Mouse (Mus musculus) megakaryocyte-erythroid progenitor cell, adult 5 weeks (primary cell): ENCODE results near the gene Olfr786. TPM values are rescaled to one million over a fixed set of nuclear protein-coding genes. Genes with fewer than 3 reads are reported as not detected.

Experiments
- polyA plus RNA-seq: library from polyadenylated mRNA; stranded (reverse); fragments of >175 nt; gene quantifications from 2 replicates; pipeline ENCODE4 v1.2.3, GENCODE M21; 2012

Gene Olfr786
- not detected in 2 replicates for polyA plus RNA-seq

GRCm38 (mm10) chr10:129427006-129427405, at the start of gene Olfr786:
Olfr786 (plus strand) TSS chr10:129427306.

GRCm38 (mm10) chr10:129383783-129384182, 43.3 kb upstream of the Olfr786 start, which contains the start of gene Olfr784:
Olfr784 (plus strand) TSS chr10:129384083.

GRCm38 (mm10) chr10:129405126-129405525, 22.0 kb upstream of the Olfr786 start, which contains the start of gene Olfr785:
Olfr785 (plus strand) TSS chr10:129405426.

GRCm38 (mm10) chr10:129461562-129461961, 34.5 kb downstream of the Olfr786 start, which contains the start of gene Olfr787:
Olfr787 (plus strand) TSS chr10:129461862.

GRCm38 (mm10) chr10:129470698-129471097, 43.6 kb downstream of the Olfr786 start, which contains the start of gene Olfr788:
Olfr788 (plus strand) TSS chr10:129470998.

GRCm38 (mm10) chr10:129484452-129484851, 57.3 kb downstream of the Olfr786 start, which contains the start of gene Olfr789:
Olfr789 (plus strand) TSS chr10:129484752.

Other genes with a start within 250 kb of the Olfr786 start
- gene Olfr772, start 249.4 kb upstream of the Olfr786 start, polyA plus RNA-seq: not detected in 2 replicates
- not detected in 2 replicates for gene Olfr773, start 239.9 kb upstream of the Olfr786 start, polyA plus RNA-seq
- not detected in 2 replicates for gene Olfr774, start 191.1 kb upstream of the Olfr786 start, polyA plus RNA-seq
- not detected in 2 replicates for gene Olfr775, start 178.9 kb upstream of the Olfr786 start, polyA plus RNA-seq
- gene Olfr776, start 168.2 kb upstream of the Olfr786 start, polyA plus RNA-seq: not detected in 2 replicates
- gene Olfr777, start 155.8 kb upstream of the Olfr786 start, polyA plus RNA-seq: not detected in 2 replicates
- not detected in 2 replicates for gene Olfr780, start 109.2 kb upstream of the Olfr786 start, polyA plus RNA-seq
- not detected in 2 replicates for gene Olfr781, start 98.5 kb upstream of the Olfr786 start, polyA plus RNA-seq
- 0.04 TPM in 1 of 2 replicates, not detected in the other for gene Olfr782, start 78.5 kb upstream of the Olfr786 start, polyA plus RNA-seq
- gene Olfr784, start 43.2 kb upstream of the Olfr786 start, polyA plus RNA-seq: not detected in 2 replicates
- gene Olfr785, start 21.9 kb upstream of the Olfr786 start, polyA plus RNA-seq: not detected in 2 replicates
- not detected in 2 replicates for gene Olfr787, start 34.6 kb downstream of the Olfr786 start, polyA plus RNA-seq
- not detected in 2 replicates for gene Olfr788, start 43.7 kb downstream of the Olfr786 start, polyA plus RNA-seq
- gene Olfr789, start 57.4 kb downstream of the Olfr786 start, polyA plus RNA-seq: not detected in 2 replicates
- not detected in 2 replicates for gene Olfr790, start 71.2 kb downstream of the Olfr786 start, polyA plus RNA-seq
- gene Olfr791, start 94.5 kb downstream of the Olfr786 start, polyA plus RNA-seq: not detected in 2 replicates
- gene Olfr792, start 111.9 kb downstream of the Olfr786 start, polyA plus RNA-seq: not detected in 2 replicates
- gene Olfr794, start 140.3 kb downstream of the Olfr786 start, polyA plus RNA-seq: not detected in 2 replicates
- gene Olfr796, start 185.3 kb downstream of the Olfr786 start, polyA plus RNA-seq: not detected in 2 replicates
- gene Olfr798, start 200.6 kb downstream of the Olfr786 start, polyA plus RNA-seq: not detected in 2 replicates
- not detected in 2 replicates for gene Olfr799, start 210.2 kb downstream of the Olfr786 start, polyA plus RNA-seq
- gene Olfr800, start 230.4 kb downstream of the Olfr786 start, polyA plus RNA-seq: not detected in 2 replicates
- not detected in 2 replicates for gene Olfr801, start 246.6 kb downstream of the Olfr786 start, polyA plus RNA-seq